Mouse (Mus musculus) heart, postnatal 14 days (tissue): ENCODE measurements around the gene Sox1. TPM values are rescaled to one million over a fixed set of nuclear protein-coding genes. Genes with fewer than 3 reads are reported as not detected.

Experiments used
- DNase-seq, 2 experiments: peaks; one replicate each; pipeline ENCODE4 v3.0.0; 2021 to 2022
- intact Hi-C: fragments of 180-260 bp; cut with DNase I; formaldehyde crosslinking; loops from one replicate; pipeline ENCODE4 v1.15.1; 2025
- total RNA-seq, 2 experiments: library from RNA; stranded (reverse); gene quantifications; 2 replicates each; pipeline ENCODE4 v1.2.3; 2021

The Sox1 gene
- total RNA-seq, 2 experiments from 2014 or later = not detected

- intact Hi-C loops = no loop called here
- no peak for DNase-seq
Observed at GRCm38 (mm10) chr8:12408020-12408419, 12.9 kb downstream of the Sox1 start.

DNA sequence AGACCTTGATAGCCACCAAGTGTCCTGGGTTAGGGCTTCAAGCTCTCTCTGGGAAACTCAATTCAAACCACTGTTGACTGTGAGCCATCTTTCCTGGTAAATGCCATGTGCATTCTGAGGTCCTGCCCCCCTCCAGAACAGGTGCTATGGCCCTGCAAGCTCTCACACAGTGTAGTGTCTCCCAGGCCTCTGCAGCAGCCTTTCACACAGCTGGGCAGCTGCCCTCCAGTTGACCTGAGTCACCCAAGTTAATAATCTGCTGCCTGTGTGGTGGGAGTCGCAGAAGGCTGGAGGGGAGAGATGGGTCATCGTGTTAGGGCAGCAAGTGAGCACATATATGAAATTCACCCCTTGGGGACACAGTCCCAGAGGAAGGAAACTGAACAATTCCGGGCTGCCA lies 14.9 kb downstream of the Sox1 start:
- intact Hi-C loops = no loop called here
- no peak for DNase-seq

DNA sequence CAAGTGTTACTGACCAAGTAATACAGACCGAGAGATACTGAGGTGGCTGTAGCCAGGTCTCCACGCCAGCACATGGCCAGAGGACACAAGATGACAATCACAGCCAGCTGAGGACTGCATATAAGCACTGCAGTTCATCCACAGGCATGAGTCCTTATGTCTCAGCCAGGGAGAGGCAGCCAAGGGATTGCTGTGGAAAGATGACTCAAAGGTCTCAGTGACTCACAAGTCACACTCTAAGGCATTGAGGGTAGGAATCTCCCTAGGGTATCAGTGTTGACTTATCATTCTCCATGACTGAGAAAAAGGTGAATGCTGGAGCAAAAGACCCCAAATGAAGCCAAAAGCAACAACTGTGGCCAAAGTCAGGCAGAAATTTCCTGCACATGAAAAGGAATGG lies 22.0 kb downstream of the Sox1 start:
- DNase-seq = no peak
- intact Hi-C loops = no loop called here

GRCm38 (mm10) chr8:12420537-12420936 lies 25.4 kb downstream of the Sox1 start:
- DNase-seq = no peak
- intact Hi-C loops = no loop called here

GRCm38 (mm10) chr8:12425906-12426305 lies 30.8 kb downstream of the Sox1 start:
- intact Hi-C loops = no loop called here
- DNase-seq = no peak

DNA sequence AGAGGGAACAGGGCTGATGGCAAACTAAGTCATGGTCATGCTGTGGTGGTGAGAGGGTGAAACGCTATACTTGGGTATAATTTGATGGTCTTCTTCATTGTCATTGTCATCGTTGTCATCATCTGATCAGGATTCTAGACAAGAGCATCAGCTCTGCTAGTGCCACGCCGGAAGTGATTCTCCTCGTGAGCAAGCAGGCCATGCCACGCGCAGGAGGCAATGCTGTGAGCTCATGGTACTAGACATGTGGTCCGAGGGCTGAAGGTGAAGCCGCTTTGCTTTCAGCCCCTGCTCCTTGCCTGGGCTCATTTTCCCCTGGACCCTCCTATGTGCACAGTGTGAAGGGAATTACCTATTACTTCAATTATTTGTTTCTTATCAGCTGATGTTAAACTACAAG lies 32.3 kb downstream of the Sox1 start:
- DNase-seq = no peak
- intact Hi-C loops = no loop called here

DNA sequence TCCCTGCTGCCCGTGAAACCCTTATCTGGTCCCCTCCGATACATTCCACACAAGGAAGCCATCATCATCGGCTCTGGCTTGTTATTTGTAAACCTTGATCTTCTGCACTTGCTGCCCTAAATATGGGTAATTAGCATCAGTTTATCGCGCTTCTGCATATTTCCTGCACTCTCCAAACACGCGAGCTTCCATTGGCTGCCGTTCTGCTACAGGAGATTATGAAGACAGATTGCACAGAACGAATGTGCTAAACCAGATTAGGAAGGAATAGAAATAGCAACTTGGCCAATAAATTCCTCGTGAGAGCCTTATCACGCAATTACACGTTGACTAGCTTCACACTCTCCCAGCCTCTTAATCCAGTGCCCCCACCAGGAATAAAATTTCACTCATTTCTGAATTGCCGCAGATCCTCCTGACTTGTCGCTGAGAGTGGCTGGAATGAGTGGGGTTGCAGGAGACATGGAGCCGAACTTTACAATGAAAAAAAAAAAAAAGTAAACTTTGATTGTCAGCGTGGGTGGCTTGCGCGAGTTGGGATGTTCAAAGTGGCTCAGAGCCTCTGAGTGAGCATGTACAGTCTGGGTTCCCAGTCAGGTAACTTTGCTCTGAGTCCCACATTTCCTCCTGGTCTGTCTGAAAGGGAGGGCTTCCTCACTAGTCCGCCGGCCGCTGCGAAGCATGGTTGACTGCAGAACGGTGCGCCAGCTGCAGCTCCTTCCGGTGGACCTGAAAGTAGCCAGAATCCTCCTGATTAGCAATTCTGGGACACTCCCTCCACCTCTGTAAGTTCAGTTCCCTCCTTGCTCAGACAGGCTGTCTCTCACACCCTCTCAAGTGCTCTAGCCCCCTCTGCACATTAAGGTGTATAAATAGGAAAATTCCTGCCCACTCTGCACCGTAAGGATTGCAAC lies 33.0 kb downstream of the Sox1 start:
- no peak for DNase-seq

GRCm38 (mm10) chr8:12428931-12429330 lies 33.8 kb downstream of the Sox1 start:
- intact Hi-C loops = no loop called here
- DNase-seq = no peak

More for the DNA sequence above, 33.0 kb downstream of the Sox1 start:
- intact Hi-C loops = no loop called here

DNA sequence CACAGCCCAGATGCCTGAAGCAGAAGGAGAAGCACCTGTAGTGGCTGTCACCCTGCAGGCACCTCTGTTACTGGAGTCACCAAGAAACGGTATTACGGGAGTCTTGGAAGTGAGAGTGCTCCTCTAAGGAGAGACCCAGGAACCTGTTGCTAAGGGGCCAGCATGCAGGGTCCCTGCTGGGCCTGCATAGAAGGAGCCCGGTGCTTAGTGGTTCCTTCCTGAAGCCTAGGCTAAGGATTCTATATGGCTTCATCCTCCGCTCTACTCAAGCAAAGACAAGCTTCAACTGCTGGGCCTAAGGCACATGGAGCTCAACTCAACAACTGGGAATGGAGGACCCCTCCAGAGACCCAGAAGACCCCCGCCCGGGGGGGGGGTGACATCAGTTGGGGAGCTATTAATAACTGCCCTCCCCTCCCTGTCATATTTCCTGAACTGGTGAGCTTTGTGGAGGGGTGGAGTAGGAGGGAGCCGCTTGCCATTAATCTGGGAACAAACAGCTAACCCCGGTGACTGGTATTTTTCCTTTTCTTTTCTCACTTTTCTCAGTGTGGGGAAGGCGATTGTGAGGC lies 34.6 kb downstream of the Sox1 start:
- intact Hi-C loops = no loop called here
- DNase-seq = no peak

GRCm38 (mm10) chr8:12430173-12430899 lies 35.2 kb downstream of the Sox1 start:
- DNase-seq = peak; percentile 43 to 59
- intact Hi-C loops = no loop called here

DNA sequence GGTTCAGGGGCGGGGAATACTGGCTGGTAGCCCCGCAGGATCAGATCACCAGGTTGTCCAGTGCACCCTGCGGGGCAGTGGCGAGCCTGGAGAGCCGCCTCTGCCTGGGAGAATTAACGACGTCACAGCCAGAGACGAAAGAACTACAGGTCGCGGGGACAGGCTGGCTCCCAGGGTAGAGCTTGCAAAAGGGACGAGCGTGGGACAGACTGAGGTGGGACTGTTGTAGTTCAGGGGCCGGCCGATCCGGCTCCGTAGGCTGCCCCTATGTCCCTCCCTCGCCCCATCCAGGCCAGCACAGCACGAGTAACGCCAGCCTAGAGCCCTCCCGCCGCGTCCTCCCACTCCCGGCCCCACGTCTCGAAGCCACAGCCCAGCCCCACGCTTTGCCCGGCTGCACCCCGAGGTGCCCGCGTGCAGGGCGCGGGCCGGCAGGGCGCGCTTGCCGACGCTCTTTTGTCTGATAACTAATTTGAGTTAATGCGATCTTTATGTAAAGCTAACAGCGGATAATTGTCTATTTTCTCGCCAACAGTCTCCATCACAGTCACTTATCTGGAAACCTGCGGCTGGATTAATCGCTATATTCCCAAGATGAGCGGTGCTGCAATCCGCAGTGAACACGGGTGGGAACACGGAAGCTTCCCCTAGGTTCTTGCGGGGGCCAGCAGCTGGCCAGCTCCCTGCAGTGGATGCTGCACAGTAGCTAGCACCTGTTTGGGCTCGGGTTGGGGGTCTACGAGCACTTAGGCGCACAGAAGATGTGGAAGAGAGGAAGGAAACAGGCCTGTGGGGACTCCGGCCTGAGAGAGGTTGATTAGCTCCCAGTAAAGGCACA lies 36.0 kb downstream of the Sox1 start:
- intact Hi-C loops = no loop called here
- no peak for DNase-seq

- intact Hi-C loops = no loop called here
Observed at GRCm38 (mm10) chr8:12431738-12432055, 36.6 kb downstream of the Sox1 start.

GRCm38 (mm10) chr8:12432546-12432945 lies 37.5 kb downstream of the Sox1 start:
- DNase-seq = peak in 1 of 2 experiments; percentile 35
- intact Hi-C loops = no loop called here

More at GRCm38 (mm10) chr8:12431738-12432055, 36.6 kb downstream of the Sox1 start:
- DNase-seq = no peak

DNA sequence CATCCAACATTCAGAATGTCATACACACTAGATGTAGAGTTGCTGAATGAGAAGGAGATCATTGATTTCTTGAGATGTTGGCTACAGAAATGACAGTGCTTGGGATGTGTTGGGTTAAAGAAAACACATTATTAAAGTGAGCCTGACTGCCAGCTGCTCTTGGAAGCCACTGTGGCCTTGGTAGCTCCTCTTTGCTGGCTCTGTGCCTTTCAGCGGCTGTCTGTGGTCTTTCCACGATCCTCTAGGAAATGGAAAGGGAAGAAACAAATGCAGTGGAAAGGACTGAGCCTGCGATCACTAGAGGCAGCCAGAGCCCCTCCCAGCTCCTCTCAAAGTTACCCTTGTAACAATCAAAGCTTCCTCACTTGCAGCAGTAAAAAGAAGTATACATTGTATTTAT lies 39.7 kb downstream of the Sox1 start:
- intact Hi-C loops = no loop called here
- DNase-seq = no peak

DNA sequence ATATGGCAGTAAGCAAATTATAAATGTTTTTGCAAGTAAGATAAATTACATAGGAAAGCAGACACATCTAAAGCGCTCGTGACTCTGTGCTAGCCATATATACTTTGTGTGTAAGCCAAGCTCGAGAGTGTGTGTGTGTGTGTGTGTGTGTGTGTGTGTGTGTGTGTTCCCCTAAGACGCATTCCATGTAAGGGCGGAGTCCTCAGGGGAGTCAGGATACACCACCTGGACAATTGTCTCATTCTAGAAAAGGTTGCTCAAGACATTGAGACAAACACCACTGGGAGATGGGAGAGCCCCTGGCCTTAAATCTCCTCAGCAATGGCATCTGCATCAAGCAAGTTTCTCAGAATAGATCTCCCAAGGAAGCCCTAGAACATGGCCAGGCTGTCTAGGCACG lies 42.9 kb downstream of the Sox1 start:
- DNase-seq = no peak
- intact Hi-C loops = no loop called here

- DNase-seq = no peak
- intact Hi-C loops = no loop called here
Observed at GRCm38 (mm10) chr8:12439044-12439443, 43.9 kb downstream of the Sox1 start.

DNA sequence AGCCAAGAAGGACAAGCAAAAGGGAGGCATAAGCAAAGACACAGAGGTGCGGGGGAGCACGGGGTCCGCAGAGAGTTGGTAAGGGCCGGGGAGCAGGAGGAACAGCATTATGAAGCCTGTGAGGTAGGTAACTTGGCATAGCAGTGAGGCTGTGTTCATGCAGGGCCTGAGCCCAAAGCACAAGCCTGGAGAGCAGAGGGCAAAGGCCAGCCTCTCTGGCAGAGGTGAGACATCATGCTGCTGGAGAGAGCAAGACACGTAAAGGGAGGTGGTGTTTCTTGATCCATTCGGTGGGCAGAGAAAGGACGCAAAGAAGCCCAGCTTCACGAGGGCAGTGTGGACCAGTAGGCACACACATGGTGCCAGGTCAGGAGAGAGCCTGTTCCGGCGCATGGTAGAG lies 44.8 kb downstream of the Sox1 start:
- intact Hi-C loops = no loop called here
- no peak for DNase-seq

GRCm38 (mm10) chr8:12440997-12441396 lies 45.9 kb downstream of the Sox1 start:
- no peak for DNase-seq
- intact Hi-C loops = no loop called here

DNA sequence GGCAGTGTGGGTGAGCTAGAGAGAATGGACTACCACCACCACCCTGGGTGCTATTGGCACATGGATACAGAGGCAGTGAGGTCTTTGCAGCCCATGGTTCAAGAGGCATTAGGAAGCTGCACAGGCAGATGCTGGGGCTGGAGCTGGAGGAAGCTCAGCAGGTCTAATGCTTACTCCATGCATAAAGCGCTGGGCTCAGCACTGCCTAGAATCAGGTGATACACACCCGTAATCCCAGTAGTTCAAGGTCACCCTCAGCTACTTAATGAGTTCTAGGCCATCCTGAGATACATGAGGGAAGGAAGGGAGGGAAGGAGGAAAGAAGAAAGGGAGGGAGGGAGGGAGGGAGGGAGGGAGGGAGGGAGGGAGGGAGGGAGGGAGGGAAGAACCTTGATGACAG lies 50.2 kb downstream of the Sox1 start:
- intact Hi-C loops = no loop called here
- no peak for DNase-seq

DNA sequence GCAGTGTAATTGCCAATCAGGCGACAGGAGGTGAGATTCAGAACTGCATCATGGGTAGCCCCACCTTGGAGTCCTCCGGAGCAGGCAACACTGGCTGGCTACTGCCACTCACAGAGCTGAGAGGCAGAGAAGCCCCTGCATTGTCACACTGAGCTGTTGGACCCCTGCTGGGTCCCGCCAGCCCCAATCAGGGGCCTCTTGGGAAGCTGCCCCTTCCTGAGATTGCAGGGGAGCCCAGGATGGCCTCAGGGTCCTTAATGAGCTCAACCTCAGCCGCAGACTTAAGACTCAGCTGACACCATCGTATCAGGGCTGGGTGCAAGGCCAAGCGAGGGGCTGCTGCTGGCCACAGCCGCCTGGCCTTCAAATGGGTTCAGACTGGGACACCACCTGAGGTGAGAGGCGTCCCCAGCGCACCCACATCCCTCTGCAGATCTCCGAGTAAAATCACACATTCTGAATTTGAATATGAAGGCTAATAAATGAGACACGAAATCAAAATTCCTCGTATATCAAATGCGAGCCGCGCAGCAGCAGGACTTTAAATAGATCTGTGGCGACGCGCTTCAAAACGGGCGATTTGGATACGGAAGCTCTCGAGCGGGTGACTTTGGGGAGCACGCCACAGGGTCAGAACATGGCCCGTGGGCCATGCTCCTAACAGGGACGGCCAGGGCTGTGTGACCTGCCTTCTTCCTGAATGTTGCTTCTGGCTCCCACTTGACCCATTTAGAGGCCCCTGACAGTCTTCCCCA lies 51.0 kb downstream of the Sox1 start:
- no peak for DNase-seq
- intact Hi-C loops = no loop called here
